Mouse (Mus musculus) forebrain, embryonic 12.5 days (tissue): ENCODE results near the gene 1700025G04Rik. TPM values are rescaled to one million over a fixed set of nuclear protein-coding genes. Genes with fewer than 3 reads are reported as not detected.

ENCODE experiments used
- ATAC-seq: fragments of 200-750 bp; cut with Nextera tagmentation; 2 replicates; pipeline ENCODE4 v1.8.0; 2017; ENCODE audit warnings: moderate TSS enrichment; ENCODE audit not compliant: low FRiP score
- H3K27ac ChIP-seq: fragments of 300-500 bp; sonication (generic); 2 replicates; pipeline ENCODE4 v1.5.1; 2016; ENCODE audit warnings: mild to moderate bottlenecking
- H3K27me3 ChIP-seq: fragments of 300-500 bp; sonication (generic); 2 replicates; pipeline ENCODE4 v1.6.1; 2016; ENCODE audit warnings: mild to moderate bottlenecking
- H3K36me3 ChIP-seq: fragments of 300-500 bp; sonication (generic); replicated peaks from 2 replicates; pipeline ENCODE4 v1.6.1; 2016; ENCODE audit warnings: mild to moderate bottlenecking
- H3K4me1 ChIP-seq: fragments of 300-500 bp; sonication (generic); 2 replicates; pipeline ENCODE4 v1.6.1; 2016
- H3K4me2 ChIP-seq: fragments of 300-500 bp; sonication (generic); 2 replicates; pipeline ENCODE4 v1.6.1; 2016; ENCODE audit warnings: mild to moderate bottlenecking, moderate library complexity
- H3K4me3 ChIP-seq: fragments of 300-500 bp; sonication (generic); replicated peaks from 2 replicates; pipeline ENCODE4 v1.5.1; 2016; ENCODE audit warnings: mild to moderate bottlenecking
- H3K9ac ChIP-seq: fragments of 300-500 bp; sonication (generic); 2 replicates; pipeline ENCODE4 v1.6.1; 2016; ENCODE audit warnings: mild to moderate bottlenecking
- H3K9me3 ChIP-seq: fragments of 300-500 bp; sonication (generic); 2 replicates; pipeline ENCODE4 v1.6.1; 2016
- WGBS: fragments of 180-500 bp; shearing (Covaris S2); methylation state at CpG from one replicate; pipeline ENCODE4 v1.1.7; 2016; 5-methylcytosine and 5-hydroxymethylcytosine counted together
- polyA plus RNA-seq: library from polyadenylated mRNA; unstranded; fragments of >200 nt; fragmentation: Nextera tagmentation; extraction: Ambion mirVana; gene quantifications from 2 replicates; pipeline ENCODE4 v1.2.1, GENCODE M21; 2016

1700025G04Rik gene
- polyA plus RNA-seq, 1 experiment from 2014 or later = 36.4 TPM

- peak; percentile 39; the same call in 1 of the 2 replicates for ATAC-seq
- H3K4me1 ChIP-seq = peaks cover 58% of the 10 kb centered on the region
- no peak overlapping the region for H3K9ac ChIP-seq
- H3K27ac ChIP-seq = peak overlapping the region; percentile 56
- H3K9me3 ChIP-seq = no peaks in the 10 kb centered on the region
- no peak overlapping the region for H3K4me3 ChIP-seq
- WGBS = 51% methylated on average over 11 of the region's 11 CpGs
- H3K36me3 ChIP-seq = no peaks in the 10 kb centered on the region
- H3K4me2 ChIP-seq = no peak overlapping the region
- H3K27me3 ChIP-seq = no peaks in the 10 kb centered on the region
Observed at GRCm38 (mm10) chr1:151942972-151943654, 146.8 kb downstream of the 1700025G04Rik start.

- no peaks in the 10 kb centered on the region for H3K9me3 ChIP-seq
- H3K4me3 ChIP-seq = no peak overlapping the region
- ATAC-seq = no peak
- H3K4me2 ChIP-seq = no peak overlapping the region
- no peak overlapping the region for H3K9ac ChIP-seq
- H3K36me3 ChIP-seq = no peaks in the 10 kb centered on the region
- no peak overlapping the region for H3K27ac ChIP-seq
- peaks cover 32% of the 10 kb centered on the region for H3K4me1 ChIP-seq
- WGBS = 62% methylated on average over 8 of the region's 8 CpGs
- no peaks in the 10 kb centered on the region for H3K27me3 ChIP-seq
Observed at GRCm38 (mm10) chr1:151939987-151940386, 149.9 kb downstream of the 1700025G04Rik start.

- H3K9me3 ChIP-seq = no peaks in the 10 kb centered on the region
- no peak overlapping the region for H3K9ac ChIP-seq
- H3K36me3 ChIP-seq = no peaks in the 10 kb centered on the region
- H3K4me2 ChIP-seq = no peak overlapping the region
- H3K4me1 ChIP-seq = peaks cover 27% of the 10 kb centered on the region
- H3K27me3 ChIP-seq = no peaks in the 10 kb centered on the region
- ATAC-seq = no peak
- WGBS = 59% methylated on average over 6 of the region's 6 CpGs
- H3K4me3 ChIP-seq = no peak overlapping the region
- no peak overlapping the region for H3K27ac ChIP-seq
Observed at GRCm38 (mm10) chr1:151939510-151939909, 150.4 kb downstream of the 1700025G04Rik start.

GRCm38 (mm10) chr1:151933605-151934004 lies 156.3 kb downstream of the 1700025G04Rik start:
- 89% methylated on average over 6 of the region's 6 CpGs for WGBS
- no peak overlapping the region for H3K4me2 ChIP-seq

GRCm38 (mm10) chr1:151926826-151927225 lies 163.1 kb downstream of the 1700025G04Rik start:
- Histone ChIP-seq H3K4me2 (no peak overlapping the region), H3K9me3 (no peaks in the 10 kb centered on the region), H3K36me3 (no peaks in the 10 kb centered on the region), H3K4me1 (peaks cover 6% of the 10 kb centered on the region; the same call in 1 of the 2 replicates), H3K9ac (no peak overlapping the region), H3K4me3 (no peak overlapping the region), H3K27me3 (no peaks in the 10 kb centered on the region), H3K27ac (no peak overlapping the region)
- 83% methylated on average over 8 of the region's 8 CpGs for WGBS
- ATAC-seq = no peak

More at GRCm38 (mm10) chr1:151933605-151934004, 156.3 kb downstream of the 1700025G04Rik start:
- ATAC-seq = no peak
- Histone ChIP-seq H3K36me3 (no peaks in the 10 kb centered on the region), H3K4me3 (no peak overlapping the region), H3K4me1 (peaks cover 13% of the 10 kb centered on the region; the same call in 1 of the 2 replicates), H3K9me3 (no peaks in the 10 kb centered on the region), H3K27me3 (no peaks in the 10 kb centered on the region), H3K27ac (no peak overlapping the region), H3K9ac (no peak overlapping the region)

GRCm38 (mm10) chr1:151926141-151926540 lies 163.8 kb downstream of the 1700025G04Rik start:
- H3K4me2 ChIP-seq = no peak overlapping the region
- peaks cover 6% of the 10 kb centered on the region; the same call in 1 of the 2 replicates for H3K4me1 ChIP-seq
- H3K27ac ChIP-seq = no peak overlapping the region
- H3K36me3 ChIP-seq = no peaks in the 10 kb centered on the region
- no peaks in the 10 kb centered on the region for H3K9me3 ChIP-seq
- H3K9ac ChIP-seq = no peak overlapping the region
- H3K4me3 ChIP-seq = no peak overlapping the region
- WGBS = 78% methylated on average over 4 of the region's 4 CpGs
- no peak for ATAC-seq
- no peaks in the 10 kb centered on the region for H3K27me3 ChIP-seq

GRCm38 (mm10) chr1:151925738-151926137 lies 164.2 kb downstream of the 1700025G04Rik start:
- H3K4me3 ChIP-seq = no peak overlapping the region

GRCm38 (mm10) chr1:151918806-151919357 lies 171.0 kb downstream of the 1700025G04Rik start:
- no peak for ATAC-seq
- H3K9me3 ChIP-seq = no peaks in the 10 kb centered on the region
- H3K4me2 ChIP-seq = no peak overlapping the region
- H3K9ac ChIP-seq = no peak overlapping the region
- H3K4me3 ChIP-seq = no peak overlapping the region
- no peak overlapping the region for H3K27ac ChIP-seq
- H3K27me3 ChIP-seq = no peaks in the 10 kb centered on the region
- peaks cover 9% of the 10 kb centered on the region for H3K4me1 ChIP-seq
- 70% methylated on average over 9 of the region's 9 CpGs for WGBS
- no peaks in the 10 kb centered on the region for H3K36me3 ChIP-seq

More at GRCm38 (mm10) chr1:151925738-151926137, 164.2 kb downstream of the 1700025G04Rik start:
- H3K4me1 ChIP-seq = peaks cover 5% of the 10 kb centered on the region; the same call in 1 of the 2 replicates
- no peaks in the 10 kb centered on the region for H3K27me3 ChIP-seq
- no peak overlapping the region for H3K9ac ChIP-seq
- H3K36me3 ChIP-seq = no peaks in the 10 kb centered on the region
- H3K4me2 ChIP-seq = no peak overlapping the region
- no peak for ATAC-seq
- H3K27ac ChIP-seq = no peak overlapping the region
- no peaks in the 10 kb centered on the region for H3K9me3 ChIP-seq
- WGBS = 82% methylated on average over 7 of the region's 7 CpGs

GRCm38 (mm10) chr1:151917736-151918135 lies 172.2 kb downstream of the 1700025G04Rik start:
- Histone ChIP-seq H3K27me3 (no peaks in the 10 kb centered on the region), H3K27ac (no peak overlapping the region), H3K4me3 (no peak overlapping the region), H3K4me1 (peaks cover 9% of the 10 kb centered on the region), H3K9me3 (no peaks in the 10 kb centered on the region), H3K36me3 (no peaks in the 10 kb centered on the region), H3K4me2 (no peak overlapping the region), H3K9ac (no peak overlapping the region)
- ATAC-seq = no peak
- WGBS = 92% methylated on average over 3 of the region's 3 CpGs

GRCm38 (mm10) chr1:151914494-151914893 lies 175.4 kb downstream of the 1700025G04Rik start:
- Histone ChIP-seq H3K4me1 (peaks cover 9% of the 10 kb centered on the region), H3K9me3 (no peaks in the 10 kb centered on the region), H3K27ac (no peak overlapping the region), H3K27me3 (no peaks in the 10 kb centered on the region), H3K9ac (no peak overlapping the region), H3K36me3 (peaks cover 6% of the 10 kb centered on the region; the same call in 1 of the 2 replicates), H3K4me3 (no peak overlapping the region), H3K4me2 (no peak overlapping the region)
- no peak for ATAC-seq
- 93% methylated on average over 9 of the region's 9 CpGs for WGBS

- no peaks in the 10 kb centered on the region for H3K9me3 ChIP-seq
Observed at GRCm38 (mm10) chr1:151907014-151907413, 182.9 kb downstream of the 1700025G04Rik start.

GRCm38 (mm10) chr1:151900706-151901360 lies 189.1 kb downstream of the 1700025G04Rik start:
- no peaks in the 10 kb centered on the region for H3K36me3 ChIP-seq
- peaks cover 25% of the 10 kb centered on the region for H3K4me1 ChIP-seq
- peak; percentile 83 for ATAC-seq
- peak overlapping the region; percentile 42; the same call in 1 of the 2 replicates for H3K27ac ChIP-seq
- H3K9ac ChIP-seq = no peak overlapping the region
- H3K4me2 ChIP-seq = peak overlapping the region; percentile 15; the same call in 1 of the 2 replicates
- H3K9me3 ChIP-seq = no peaks in the 10 kb centered on the region
- H3K27me3 ChIP-seq = peaks cover 24% of the 10 kb centered on the region
- no peak overlapping the region for H3K4me3 ChIP-seq
- 27% methylated on average over 12 of the region's 12 CpGs for WGBS

More at GRCm38 (mm10) chr1:151907014-151907413, 182.9 kb downstream of the 1700025G04Rik start:
- peaks cover 8% of the 10 kb centered on the region; the same call in 1 of the 2 replicates for H3K36me3 ChIP-seq
- H3K27ac ChIP-seq = no peak overlapping the region
- ATAC-seq = no peak
- no peak overlapping the region for H3K9ac ChIP-seq
- WGBS = 81% methylated on average over 4 of the region's 4 CpGs
- H3K4me1 ChIP-seq = no peaks in the 10 kb centered on the region; the same call in 1 of the 2 replicates
- H3K4me2 ChIP-seq = no peak overlapping the region
- peaks cover 11% of the 10 kb centered on the region; the same call in 1 of the 2 replicates for H3K27me3 ChIP-seq
- H3K4me3 ChIP-seq = no peak overlapping the region
